Mouse (Mus musculus): ENCODE measurements at regions not wholly inside any gene's neighbourhood (a gene's known extent, or its start where the extent isn't known, plus 50 kb on each side); places are given as distances from the start of the nearest gene placed in this dataset.

DNA sequence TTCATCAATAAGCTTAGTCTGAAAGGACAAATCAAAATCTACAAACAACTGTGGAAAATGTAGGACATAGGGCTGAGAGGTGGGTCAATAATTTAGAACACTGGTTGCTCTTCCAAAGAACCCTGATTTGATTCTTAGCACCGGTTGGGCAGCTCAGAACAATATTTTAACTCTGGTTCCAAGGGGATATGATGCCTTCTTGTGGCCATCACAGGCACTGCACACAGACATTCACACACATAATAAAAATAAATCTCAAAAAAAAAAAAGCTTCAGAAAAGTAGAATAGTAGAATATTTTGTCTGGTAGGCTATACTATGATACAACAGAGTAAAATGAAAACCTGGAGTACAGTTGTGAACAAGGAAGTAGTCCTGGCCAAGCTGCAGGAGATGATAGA lies 200.8 kb downstream of the Efcab1 start:
- Histone ChIP-seq H3K4me1 (replicated peaks; ENCODE audit: control insufficient read depth, insufficient read depth, low read length) (no peaks in the 10 kb centered on the region), H3K4me3 (ENCODE audit: control insufficient read depth, insufficient read depth, low read length) (no peak overlapping the region), H3K27me3 (ENCODE audit: control insufficient read depth, insufficient read depth, low read length) (no peaks in the 10 kb centered on the region), H3K36me3 (ENCODE audit: control insufficient read depth, insufficient read depth, low read length) (no peaks in the 10 kb centered on the region), H3K27ac (ENCODE audit: control insufficient read depth, insufficient read depth, low read length) (no peak overlapping the region)
- TF ChIP-seq POLR2A (IDR thresholded peaks at IDR 0.05; ENCODE audit: control insufficient read depth, extremely low read depth, insufficient read depth, low read length, poor library complexity): no peak
- TF ChIP-seq CTCF (IDR thresholded peaks at IDR 0.05; ENCODE audit: borderline replicate concordance, control insufficient read depth, extremely low read depth, insufficient read depth, low read length, poor library complexity): no peak
- 87% methylated on average over 1 of the region's 1 CpGs for whole genome bisulfite sequencing
- DNase-seq: no peak

DNA sequence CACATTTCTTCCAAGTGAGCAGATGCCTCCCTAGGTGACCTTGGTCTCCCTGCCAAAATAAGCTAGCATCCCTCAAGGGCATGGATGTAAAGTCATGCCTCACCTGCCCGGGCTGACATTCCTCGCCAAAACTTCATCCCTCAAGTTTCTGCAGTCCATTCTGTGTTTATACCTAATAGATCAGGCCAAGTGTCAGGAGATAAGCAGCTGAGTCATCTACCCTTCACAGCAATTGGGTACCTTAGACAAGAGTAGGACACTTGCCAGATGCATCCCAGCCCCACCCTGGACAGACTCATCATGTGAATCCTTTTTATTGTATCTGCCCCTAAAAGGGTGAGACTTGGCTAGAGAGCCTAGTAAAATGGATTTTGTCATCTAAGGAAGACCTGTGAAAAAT lies 204.1 kb upstream of the Gm21897 start:
- DNase-seq: no peak
- no peaks in the 10 kb centered on the region for H3K4me1 ChIP-seq (replicated peaks; ENCODE audit: control insufficient read depth, insufficient read depth, low read length)
- TF ChIP-seq POLR2A (IDR thresholded peaks at IDR 0.05; ENCODE audit: control insufficient read depth, extremely low read depth, insufficient read depth, low read length, poor library complexity): no peak
- TF ChIP-seq CTCF (IDR thresholded peaks at IDR 0.05; ENCODE audit: borderline replicate concordance, control insufficient read depth, extremely low read depth, insufficient read depth, low read length, poor library complexity): no peak
- H3K4me3 ChIP-seq (ENCODE audit: control insufficient read depth, insufficient read depth, low read length): no peak overlapping the region
- H3K27me3 ChIP-seq (ENCODE audit: control insufficient read depth, insufficient read depth, low read length): no peaks in the 10 kb centered on the region
- WGBS: 86% methylated on average over 2 of the region's 2 CpGs
- H3K36me3 ChIP-seq (ENCODE audit: control insufficient read depth, insufficient read depth, low read length): no peaks in the 10 kb centered on the region
- no peak overlapping the region for H3K27ac ChIP-seq (ENCODE audit: control insufficient read depth, insufficient read depth, low read length)

DNA sequence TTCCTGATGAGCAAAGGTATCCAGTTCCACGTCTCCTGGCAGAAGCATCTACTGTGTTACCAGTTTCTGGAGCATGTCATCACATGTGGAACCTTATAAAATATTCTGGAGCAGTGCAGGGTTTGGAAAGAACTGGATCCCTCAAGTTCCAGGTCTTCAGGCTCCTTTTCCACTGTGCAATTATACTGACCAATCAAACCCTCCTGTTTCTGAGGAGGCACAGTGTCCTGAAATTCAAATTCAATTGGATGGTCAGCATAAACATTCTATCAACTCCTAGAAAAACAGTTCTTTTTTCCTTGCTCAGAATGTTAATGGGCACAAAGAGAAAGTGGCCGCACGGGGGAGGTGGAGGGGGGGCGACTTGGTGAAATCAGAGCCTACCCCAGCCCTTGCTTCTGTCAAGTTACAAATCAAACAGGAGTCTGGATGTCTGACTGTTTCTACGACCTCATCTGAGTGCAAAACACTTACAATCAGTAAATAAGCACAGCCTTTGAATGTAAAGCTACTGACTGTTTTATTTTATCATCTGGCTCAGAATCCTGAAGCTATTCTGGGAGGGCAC lies 203.2 kb upstream of the Gm21897 start:
- Histone ChIP-seq H3K27ac (ENCODE audit: control insufficient read depth, insufficient read depth, low read length) (no peak overlapping the region), H3K27me3 (ENCODE audit: control insufficient read depth, insufficient read depth, low read length) (no peaks in the 10 kb centered on the region), H3K4me1 (replicated peaks; ENCODE audit: control insufficient read depth, insufficient read depth, low read length) (no peaks in the 10 kb centered on the region), H3K4me3 (ENCODE audit: control insufficient read depth, insufficient read depth, low read length) (no peak overlapping the region), H3K36me3 (ENCODE audit: control insufficient read depth, insufficient read depth, low read length) (no peaks in the 10 kb centered on the region)
- TF ChIP-seq POLR2A (IDR thresholded peaks at IDR 0.05; ENCODE audit: control insufficient read depth, extremely low read depth, insufficient read depth, low read length, poor library complexity) (no peak), CTCF (IDR thresholded peaks at IDR 0.05; ENCODE audit: borderline replicate concordance, control insufficient read depth, extremely low read depth, insufficient read depth, low read length, poor library complexity) (no peak)
- 24% methylated on average over 5 of the region's 5 CpGs for WGBS
- no peak for DNase-seq

DNA sequence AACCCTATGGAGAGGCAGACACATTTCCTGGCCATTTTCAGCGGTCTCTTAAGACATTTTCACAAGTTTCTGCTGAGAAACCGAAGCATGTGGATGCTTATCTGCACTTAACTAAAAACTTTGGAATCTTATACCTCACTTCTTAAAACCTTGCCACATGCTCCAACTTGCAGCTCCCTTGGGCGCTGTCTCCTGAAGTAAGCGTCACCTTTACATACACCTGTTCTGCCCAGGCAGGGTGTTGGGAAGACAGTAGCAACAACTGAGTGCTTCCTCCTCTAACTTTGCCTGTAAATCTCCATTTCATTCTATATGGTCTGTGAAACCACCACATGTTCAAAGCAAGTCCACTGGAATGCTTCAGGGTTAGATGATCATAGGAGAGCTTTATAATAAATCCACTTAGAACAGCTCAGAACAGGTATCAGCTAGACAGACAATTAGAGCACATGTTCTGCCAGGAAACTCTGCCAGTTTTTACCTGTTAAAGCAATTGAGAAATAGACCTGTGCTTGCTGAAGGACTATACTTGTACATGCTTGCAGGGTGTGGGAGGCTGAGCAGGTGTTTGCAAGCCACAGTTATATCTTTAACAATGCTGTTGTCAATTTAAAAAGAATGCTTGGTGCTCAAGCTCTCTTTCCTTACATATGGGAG lies 202.6 kb upstream of the Gm21897 start:
- no peak overlapping the region for H3K27ac ChIP-seq (ENCODE audit: control insufficient read depth, insufficient read depth, low read length)
- DNase-seq: no peak
- no peaks in the 10 kb centered on the region for H3K36me3 ChIP-seq (ENCODE audit: control insufficient read depth, insufficient read depth, low read length)
- no peaks in the 10 kb centered on the region for H3K27me3 ChIP-seq (ENCODE audit: control insufficient read depth, insufficient read depth, low read length)
- no peak overlapping the region for H3K4me3 ChIP-seq (ENCODE audit: control insufficient read depth, insufficient read depth, low read length)
- no peaks in the 10 kb centered on the region for H3K4me1 ChIP-seq (replicated peaks; ENCODE audit: control insufficient read depth, insufficient read depth, low read length)
- TF ChIP-seq CTCF (IDR thresholded peaks at IDR 0.05; ENCODE audit: borderline replicate concordance, control insufficient read depth, extremely low read depth, insufficient read depth, low read length, poor library complexity) (no peak), POLR2A (IDR thresholded peaks at IDR 0.05; ENCODE audit: control insufficient read depth, extremely low read depth, insufficient read depth, low read length, poor library complexity) (no peak)
- whole genome bisulfite sequencing: 42% methylated on average over 4 of the region's 4 CpGs

DNA sequence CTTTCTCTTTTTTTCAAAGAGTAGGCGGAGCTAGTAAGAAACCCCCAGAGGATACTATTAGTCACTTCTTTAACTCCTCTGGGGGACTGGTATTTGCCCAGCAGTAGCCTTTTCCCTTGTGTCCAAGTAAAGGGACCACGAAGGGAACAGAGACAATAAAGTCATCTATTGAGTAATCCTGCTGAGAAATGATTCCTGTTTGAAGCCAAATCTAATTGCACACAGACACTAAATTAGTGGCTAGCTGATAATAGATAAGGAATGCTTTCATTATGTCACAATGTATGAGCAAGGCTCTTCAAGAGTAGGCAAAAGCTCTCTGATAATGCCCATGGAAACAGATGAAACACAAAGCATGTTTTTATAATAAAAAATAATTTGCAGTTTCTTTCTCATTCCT lies 201.9 kb upstream of the Gm21897 start:
- no peaks in the 10 kb centered on the region for H3K27me3 ChIP-seq (ENCODE audit: control insufficient read depth, insufficient read depth, low read length)
- H3K4me3 ChIP-seq (ENCODE audit: control insufficient read depth, insufficient read depth, low read length): no peak overlapping the region
- WGBS: 60% methylated on average over 2 of the region's 2 CpGs
- H3K27ac ChIP-seq (ENCODE audit: control insufficient read depth, insufficient read depth, low read length): no peak overlapping the region
- no peak for TF ChIP-seq POLR2A (IDR thresholded peaks at IDR 0.05; ENCODE audit: control insufficient read depth, extremely low read depth, insufficient read depth, low read length, poor library complexity)
- no peak for TF ChIP-seq CTCF (IDR thresholded peaks at IDR 0.05; ENCODE audit: borderline replicate concordance, control insufficient read depth, extremely low read depth, insufficient read depth, low read length, poor library complexity)
- no peaks in the 10 kb centered on the region for H3K36me3 ChIP-seq (ENCODE audit: control insufficient read depth, insufficient read depth, low read length)
- no peaks in the 10 kb centered on the region for H3K4me1 ChIP-seq (replicated peaks; ENCODE audit: control insufficient read depth, insufficient read depth, low read length)
- no peak for DNase-seq

DNA sequence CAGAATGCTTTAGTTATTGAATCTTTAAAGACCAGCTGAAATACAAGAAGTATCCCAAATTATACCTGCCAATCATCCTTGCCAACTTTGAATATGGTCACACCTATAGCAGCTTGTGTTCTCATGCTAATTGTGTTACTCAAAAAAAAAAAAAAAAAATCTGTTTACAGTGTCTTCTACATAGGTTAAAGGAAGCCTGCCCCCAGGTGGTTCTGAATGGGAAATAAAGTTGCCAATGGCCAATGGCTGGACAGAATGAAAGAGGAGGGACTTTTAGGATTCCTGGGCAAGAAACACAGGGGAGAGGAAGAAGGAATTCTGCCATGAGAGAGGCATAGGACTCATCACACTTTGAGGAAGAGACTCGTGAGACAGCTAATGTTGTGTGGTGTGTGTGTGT lies 197.5 kb upstream of the Gm21897 start:
- WGBS: 53% methylated on average over 1 of the region's 1 CpGs
- Histone ChIP-seq H3K27me3 (ENCODE audit: control insufficient read depth, insufficient read depth, low read length) (no peaks in the 10 kb centered on the region), H3K36me3 (ENCODE audit: control insufficient read depth, insufficient read depth, low read length) (no peaks in the 10 kb centered on the region)

More for the DNA sequence above, 197.5 kb upstream of the Gm21897 start:
- TF ChIP-seq CTCF (IDR thresholded peaks at IDR 0.05; ENCODE audit: borderline replicate concordance, control insufficient read depth, extremely low read depth, insufficient read depth, low read length, poor library complexity) (no peak), POLR2A (IDR thresholded peaks at IDR 0.05; ENCODE audit: control insufficient read depth, extremely low read depth, insufficient read depth, low read length, poor library complexity) (no peak)
- H3K27ac ChIP-seq (ENCODE audit: control insufficient read depth, insufficient read depth, low read length): no peak overlapping the region
- no peak overlapping the region for H3K4me3 ChIP-seq (ENCODE audit: control insufficient read depth, insufficient read depth, low read length)
- DNase-seq: no peak
- H3K4me1 ChIP-seq (replicated peaks; ENCODE audit: control insufficient read depth, insufficient read depth, low read length): no peaks in the 10 kb centered on the region
